Mouse (Mus musculus) cerebellum, postnatal 14 days (tissue): ENCODE measurements around the gene Tbck.
A peak's percentile ranks its signal among the peaks of the same experiment; 100 is the strongest.

ENCODE experiments used
- DNase-seq, 2 experiments: peaks; one replicate each; pipeline ENCODE4 v3.0.0; 2021; ENCODE audit warnings: mixed read lengths in 2 of 2

The Tbck gene

DNA sequence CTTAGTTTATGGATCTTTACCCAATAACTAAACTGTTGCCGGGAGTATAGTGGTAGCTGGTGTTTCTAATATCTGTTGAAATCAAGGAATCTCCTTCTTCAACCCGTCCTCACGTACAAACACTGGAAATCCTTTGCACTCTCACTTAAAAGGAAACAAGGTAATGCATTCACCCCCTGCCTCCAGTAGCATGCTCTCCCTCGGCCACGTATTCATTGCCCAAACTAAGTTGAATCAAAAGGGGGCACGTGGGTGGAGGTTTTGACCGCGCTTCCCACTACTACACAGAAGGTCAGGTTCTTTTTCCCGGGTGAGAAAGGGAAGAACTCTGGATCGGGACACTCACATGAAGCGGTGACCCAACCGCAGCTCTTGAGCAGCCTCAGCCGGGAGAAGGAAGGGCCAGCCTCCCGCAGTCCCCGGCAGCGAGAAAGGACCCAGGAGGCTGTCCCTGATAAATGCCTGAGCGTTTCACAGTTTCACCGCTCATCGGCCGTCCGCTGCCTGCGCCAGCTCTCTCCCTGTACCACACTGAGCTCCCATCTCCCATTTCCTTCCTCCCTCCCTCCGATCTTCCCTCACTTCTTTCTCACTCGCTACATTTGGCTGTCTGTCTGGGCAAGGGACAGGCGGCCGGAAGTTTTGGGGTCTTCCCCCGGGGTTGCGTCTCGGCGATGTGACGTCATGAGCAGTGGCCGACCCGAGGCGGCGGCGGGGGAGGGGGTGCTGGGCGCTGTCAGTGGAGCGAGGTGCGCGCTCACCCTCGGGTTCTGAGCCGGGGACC, at the start of gene Tbck:
TSS of gene Tbck (plus strand) at position 698 of the 784 bp plus-strand sequence.
- DNase-seq, result peak; percentile 95

DNA sequence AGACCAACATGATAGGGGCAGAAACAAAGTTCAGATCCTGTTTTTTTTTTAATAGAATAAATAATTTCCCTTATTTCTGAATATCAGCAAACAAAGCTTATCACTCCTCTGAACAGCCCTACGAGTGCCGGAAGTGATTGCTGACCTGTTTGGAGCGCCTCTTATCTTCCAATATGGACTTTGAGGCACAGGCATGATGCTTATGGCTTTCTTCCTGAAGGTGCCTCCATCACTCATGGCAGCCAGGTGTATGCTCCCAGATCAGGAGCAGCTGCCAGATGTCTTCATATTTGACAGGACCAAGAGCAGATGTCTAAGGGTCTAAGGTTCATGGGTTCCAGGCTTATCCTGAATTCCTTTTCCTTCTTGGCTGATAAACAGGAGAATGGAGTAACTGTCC, 46.9 kb upstream of the Tbck start:
- no peak for DNase-seq

DNA sequence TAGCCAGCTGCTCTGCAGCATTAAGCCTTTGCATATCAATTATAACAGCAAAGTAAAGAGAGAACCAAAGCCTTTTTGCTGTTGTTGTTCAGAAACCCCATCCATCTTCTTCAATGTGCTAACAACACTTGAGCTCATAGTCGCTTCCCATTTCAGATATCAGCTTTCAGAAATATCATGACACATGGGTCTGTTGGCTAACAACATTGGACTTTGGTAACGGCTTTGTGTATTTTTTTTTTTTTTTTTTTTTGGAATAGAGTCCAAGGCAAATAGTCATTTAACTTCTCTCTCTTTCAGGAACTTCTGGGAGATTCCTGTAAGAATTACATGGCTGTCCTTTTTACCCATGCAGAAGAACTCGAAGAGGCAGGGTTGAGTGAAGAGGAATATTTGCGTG, 39.9 kb upstream of the Tbck start:
- DNase-seq, result no peak

DNA sequence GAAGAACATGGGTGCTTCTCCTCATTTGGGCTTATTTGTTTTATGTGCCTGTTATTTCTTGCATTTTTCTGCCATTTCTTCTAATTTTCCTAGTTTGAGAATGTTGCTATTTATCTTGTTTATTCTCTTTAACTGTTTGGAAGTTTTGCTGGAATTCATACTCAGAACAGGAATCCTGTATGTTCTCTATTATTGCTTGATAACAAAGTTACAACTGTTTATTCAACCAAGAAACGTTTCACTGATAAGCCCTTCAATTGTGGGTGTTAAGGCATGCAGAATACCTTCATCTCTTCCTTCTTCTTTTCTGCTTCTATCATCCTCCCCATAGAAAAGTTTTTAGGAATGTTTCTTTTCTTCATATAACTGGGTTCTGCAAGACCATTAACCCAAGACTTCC, 37.1 kb upstream of the Tbck start:
- no peak for DNase-seq

DNA sequence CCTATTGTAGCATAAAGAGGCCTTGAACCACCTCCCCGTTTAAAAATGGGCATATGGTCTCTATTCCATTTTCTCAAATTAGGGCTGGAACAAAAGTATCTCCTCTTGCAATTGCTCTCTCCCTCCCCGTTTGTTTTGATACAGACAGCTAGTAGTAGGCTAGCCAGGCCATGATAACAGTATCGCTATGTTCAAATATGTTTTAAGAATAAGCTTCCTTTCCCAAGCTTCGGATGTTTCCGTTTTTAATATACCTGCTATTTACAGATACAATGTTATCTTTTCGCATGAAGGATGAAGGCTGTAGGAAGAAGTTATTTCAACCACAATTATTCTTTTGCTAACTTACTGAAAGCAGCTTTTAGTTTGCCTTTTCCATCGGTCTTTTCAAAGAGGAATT, 34.6 kb upstream of the Tbck start:
- no peak for DNase-seq

DNA sequence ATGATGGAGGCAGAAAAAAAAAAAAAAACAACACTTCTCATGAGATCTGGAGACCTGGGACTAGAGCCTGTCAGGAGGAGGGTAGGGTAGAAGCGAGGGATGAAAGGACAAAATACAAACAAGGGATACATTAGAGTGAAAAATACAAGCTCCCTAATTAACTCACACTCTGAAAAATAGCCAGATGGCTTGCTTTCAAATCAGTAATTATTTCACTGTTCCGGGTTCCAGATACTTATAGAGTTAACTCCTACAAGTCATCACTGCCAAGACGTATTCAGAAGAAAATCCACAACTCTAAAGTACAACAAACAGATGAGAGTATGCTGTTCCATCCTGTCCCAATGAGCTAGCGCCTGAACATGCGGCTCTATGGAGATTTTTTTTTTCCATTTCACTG, 33.8 kb upstream of the Tbck start:
- DNase-seq, result no peak

DNA sequence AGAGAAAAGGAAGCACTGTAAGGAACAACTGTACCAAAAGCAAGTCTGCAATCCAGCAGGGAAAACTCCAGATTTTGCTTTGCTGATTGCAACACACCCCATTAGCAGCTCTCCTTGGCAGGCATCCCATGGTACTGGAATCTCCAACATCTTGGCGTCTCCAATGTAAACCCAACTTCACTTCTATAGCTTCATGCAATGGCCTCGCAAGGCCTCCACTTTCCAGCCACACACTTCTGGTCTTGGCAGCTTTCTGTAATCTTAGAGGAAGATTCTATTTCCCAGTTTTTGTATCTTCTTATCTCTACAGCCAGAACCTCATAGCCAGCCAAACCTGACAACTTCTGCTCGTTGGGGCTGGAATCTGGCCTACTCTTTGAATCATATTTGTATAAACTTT, 32.2 kb upstream of the Tbck start:
- no peak for DNase-seq

DNA sequence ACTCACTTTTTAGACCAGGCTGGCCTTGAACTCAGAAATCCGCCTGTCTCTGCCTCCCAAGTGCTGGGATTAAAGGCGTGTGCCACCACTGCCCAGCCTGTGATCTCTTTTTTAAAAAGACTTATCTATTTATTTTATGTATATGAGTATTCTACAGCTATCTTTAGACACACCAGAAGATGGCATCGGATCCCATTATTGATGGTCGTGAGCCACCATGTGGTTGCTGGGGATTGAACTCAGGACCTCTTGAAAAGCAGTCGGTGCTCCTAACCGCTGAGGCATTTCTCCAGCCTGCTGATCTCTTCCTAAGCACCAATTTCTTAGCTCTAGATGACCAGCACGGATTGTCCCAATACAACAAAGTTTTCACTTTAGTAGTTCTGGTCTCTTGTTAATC, 30.0 kb upstream of the Tbck start:
- no peak for DNase-seq

DNA sequence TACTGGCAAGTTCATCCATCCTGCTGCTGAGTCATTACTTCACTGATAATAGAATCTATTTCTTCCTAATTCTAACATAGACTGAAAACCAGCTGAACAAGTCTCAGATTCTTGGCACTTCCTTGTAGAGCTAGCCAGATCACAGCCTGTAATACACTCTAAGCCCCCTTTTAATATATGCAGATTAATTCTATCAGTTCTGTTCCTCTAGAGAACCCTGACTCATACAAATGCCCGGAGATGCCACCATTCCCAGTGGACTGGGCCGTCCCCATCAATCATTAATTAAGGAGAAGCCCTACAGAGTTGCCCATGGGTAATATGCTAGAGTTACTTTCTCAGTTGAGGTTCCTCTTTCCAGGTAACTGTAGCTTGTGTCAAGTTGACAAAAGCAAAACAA, 28.0 kb upstream of the Tbck start:
- DNase-seq, result no peak

DNA sequence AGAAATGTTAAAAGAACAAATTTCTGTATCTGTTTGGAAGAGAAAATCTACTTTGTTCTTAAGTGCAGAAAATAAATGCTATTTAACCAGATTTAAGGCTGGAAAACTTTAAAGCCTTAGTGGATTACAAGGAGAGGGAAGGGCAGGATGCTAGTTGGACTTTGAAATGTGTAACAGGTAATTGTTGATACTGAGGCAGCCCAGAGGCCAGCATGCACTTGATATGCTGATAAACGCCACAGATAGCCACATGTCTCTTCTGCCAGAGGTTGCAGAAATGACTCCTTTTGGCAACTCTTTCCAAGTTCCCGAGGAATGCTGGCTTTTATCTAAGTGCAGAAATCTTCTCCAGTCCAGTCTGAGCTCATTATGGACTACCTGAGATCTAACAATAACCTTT, 6.5 kb upstream of the Tbck start:
- no peak for DNase-seq

DNA sequence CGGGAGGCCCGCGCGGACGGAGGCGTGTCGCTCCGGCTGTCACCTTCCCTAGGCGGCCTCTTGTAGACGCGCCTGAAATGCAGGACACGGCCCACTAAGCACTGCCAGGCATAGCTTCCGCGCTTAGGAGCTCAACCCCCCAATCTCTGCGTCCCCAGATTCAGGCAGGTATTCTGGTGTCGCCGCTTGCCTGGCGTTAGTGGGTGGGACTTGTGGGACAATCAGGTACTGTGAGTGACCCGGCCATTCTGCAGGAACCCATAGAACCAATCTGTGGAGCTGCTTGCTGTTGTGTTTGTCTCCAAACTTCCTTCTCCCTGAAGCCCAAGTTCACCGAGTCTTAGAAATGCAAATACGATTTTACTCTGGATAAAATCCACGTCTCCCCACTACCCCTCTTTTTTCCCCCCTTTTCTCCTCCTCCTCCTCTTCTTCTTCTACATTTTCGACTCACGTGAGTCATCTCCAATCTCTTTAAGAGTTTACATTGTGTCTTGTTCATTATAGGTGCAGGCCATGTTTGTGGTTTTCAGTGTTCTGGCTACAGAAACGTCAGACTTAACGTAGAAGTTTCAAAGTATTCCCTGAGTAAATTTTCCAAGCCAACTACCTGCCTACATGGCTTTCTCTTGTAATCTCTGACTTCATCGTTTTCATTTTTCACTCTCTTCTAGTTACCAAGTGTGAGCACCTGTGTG, 436 bp downstream of the Tbck start, which contains the start of gene Aimp1:
TSS of gene Aimp1 (minus strand) at position 140 of the 698 bp plus-strand sequence.
- DNase-seq, result no peak

DNA sequence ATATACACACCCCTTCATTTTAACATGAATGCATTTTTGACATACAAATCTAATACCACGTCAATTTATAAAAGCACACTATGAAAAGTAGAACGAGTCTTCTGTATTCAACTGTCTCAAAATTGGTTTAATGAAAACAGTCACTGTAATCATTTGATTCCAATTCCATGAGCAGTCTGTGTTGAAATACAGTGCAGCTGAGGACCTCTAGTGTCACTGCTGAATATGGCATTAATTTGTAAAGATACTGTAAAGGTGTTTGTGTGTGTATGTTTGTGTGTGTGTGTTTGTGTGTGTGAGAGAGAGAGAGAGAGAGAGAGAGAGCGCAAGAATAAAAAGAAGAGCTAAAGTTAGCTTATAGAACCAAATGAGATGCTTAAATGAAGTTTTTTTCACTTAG, 17.4 kb downstream of the Tbck start:
- DNase-seq, result peak; percentile 24 to 29

DNA sequence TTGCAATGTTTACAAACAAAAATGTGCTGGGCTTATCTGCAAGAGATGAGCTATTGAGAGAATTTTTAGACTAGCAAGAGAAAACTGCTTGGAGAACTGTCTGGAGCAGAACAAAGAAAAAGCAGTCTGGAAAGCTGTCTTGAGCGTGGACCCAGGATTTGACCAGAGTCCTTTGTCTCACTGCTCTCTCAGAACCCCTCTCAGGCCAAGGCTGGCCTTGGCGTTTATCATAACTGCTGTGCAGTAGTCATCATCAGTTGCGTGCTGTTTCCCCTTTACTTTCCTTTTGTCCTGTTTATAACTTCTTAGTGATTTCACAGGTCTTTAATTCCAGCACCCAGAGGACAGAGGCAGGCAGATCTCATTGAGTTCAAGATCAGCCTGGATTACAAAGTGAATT, 20.3 kb downstream of the Tbck start:
- no peak for DNase-seq

DNA sequence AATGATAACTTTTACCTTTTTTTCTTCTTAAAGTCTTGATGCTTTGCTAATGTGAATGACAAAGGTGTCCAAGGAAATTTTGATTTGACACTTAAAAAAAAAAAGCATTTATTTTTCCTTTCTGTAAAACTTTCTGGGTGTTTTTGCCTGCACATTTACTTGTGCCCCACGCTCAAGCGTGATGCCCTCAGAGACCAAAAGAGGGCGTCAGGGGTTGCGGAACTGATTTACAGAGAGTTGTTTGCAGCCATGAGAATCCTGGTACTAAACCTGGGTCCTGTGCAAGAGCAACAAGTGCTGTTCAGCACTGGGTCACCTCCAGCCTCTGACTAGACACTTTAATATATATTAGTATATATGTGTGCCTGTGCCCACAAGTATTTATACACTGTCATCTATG, 23.0 kb downstream of the Tbck start:
- no peak for DNase-seq

DNA sequence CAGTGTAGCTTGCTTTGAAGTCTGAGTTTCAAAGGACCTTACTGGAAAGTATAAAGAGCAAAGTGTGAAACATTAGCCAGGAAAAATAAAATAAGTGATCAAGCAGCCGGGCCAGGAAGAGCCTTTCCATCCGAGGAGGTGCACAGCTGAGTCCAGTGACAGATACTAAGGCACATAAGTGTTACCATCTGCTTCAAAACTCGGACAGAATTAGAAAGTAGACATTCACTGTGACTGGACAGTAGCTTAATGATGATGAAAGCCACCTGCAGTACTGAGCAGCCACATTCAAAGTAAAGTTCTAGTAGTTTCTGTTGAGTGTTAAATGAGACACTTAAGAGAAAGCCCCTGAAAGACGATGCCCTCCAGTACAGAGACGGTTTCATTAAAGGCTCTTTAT, 30.0 kb downstream of the Tbck start:
- DNase-seq, result no peak

DNA sequence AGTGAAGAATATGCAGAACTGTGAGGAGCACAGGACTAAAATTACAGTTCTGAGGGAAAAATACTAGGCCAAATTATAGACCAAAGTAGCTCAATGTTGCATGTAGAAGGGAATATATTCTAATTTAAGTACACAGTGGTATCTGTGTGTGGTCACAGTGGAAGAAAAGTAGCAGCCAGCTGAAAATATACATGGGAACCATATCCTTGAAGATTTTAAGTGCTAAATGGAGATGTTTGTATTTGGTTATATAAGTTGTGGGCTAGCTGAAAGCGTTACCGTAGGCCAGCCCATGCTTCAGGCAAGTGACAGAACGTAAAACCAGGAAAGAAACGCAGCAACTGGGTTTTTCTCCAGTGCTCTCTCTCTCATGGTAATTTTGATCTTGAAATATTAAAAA, 33.4 kb downstream of the Tbck start:
- DNase-seq, result no peak

DNA sequence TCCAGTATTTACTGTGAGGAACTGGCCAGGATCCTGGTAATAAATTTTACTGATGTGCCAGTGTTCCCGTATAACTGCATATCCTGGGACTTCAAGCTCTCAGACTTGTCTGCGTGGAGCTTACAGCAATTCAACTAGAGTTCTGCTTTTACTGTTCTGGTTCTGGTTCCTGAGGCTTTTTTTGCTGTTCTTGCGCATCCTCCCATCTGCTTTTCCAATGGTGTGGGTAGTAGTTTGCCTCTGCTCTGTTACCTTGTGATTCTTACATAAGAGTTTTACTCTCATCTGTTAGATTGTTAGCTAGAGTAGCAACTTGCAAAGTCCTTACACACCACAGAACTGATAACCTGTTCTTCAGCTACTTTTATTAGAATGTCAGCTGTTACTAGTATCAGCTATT, 40.4 kb downstream of the Tbck start:
- no peak for DNase-seq

DNA sequence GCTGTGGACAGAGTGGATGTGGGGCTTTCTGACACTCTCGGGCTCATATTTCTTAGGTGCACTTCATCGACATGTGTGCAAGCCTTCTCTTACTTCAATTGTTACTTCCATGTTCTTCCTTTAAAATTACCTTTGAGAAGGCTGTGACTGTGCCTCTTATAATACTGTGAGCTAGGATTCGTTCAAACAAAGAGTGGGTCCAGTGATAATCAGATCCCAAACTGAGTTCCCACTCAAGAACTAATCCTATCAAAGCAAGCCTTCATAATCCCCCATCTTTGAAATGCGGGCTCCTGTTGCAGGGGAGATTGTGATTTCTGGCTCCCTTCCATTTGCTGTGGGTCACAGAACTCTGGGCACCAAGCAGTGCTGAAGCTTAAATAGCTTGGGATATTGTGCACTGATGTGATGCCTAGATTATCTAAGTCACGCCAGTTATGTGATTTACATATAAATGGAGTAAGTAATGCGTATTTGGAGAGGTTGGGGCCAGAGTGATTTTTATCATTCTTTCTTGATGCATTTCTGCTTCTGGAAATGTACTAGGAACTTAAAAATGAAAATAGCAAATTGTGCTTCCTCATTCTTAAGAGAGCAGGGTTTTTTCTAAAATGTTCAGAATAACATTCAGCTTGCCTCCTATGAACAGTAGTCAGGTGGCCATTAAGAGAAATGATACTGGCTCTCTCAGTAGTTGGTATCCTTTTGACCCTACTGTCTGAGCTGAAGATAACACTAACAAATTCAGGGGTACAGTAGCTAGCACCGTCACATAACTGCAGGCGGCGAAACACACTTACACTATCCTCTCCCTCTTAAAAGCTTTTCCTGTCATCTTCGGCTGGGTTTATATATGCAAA, 60.6 kb downstream of the Tbck start:
- no peak for DNase-seq

DNA sequence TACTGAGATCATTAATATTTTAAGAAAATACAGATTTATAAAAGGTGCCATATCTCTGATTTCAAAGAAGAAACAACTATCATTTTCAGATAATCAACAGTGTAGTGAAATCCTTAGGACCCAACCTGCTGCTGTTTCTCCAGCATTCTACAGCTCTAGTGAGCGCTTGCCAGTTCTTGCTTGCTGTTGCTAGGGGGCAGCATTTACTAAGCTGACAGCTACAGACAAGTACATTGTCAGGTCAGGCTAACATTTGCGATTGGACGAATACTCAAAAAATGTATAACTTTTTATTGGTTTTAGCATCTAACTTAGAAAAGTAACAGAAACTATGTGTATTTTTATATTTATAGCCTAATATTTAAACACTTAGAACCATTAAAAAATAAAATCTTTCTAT, 63.1 kb downstream of the Tbck start:
- peak; percentile 71 for DNase-seq

DNA sequence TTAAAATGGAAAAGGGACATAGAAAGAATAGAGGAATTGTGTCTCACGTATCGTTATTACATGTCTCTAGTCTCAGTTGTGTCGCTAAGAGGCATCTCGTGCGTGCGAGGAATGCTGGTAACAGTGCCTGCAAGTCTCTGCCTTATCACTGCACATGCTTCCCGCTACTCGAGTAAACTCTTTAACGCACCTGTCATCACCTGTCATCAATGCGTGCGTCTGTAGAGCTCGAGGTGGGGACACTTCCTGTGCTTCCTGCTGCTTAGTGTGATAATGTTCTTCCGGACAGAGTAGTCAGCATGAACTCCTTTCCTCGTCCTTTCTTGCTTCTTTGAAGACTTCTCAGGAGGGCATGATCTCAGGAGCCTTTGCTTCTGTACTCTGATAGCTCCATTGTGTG, 63.8 kb downstream of the Tbck start:
- DNase-seq, result no peak

DNA sequence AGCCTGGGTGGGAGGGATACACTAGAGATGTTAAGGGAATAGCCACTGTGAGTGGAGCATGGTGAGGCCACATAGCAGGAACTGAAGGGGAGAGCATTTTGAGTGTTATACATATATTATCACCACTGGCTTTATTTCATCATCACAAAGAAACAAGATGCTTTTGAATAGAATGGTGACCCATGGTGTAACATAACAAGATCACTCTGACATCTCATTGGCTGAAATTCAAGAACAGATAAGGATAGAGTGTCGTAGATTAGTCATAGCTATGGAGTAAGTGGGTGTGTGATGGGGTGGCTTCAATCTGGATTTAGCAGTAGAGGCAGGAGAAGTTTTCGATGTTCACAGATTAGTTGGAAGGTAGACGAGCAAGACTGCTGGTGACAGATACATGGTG, 64.8 kb downstream of the Tbck start:
- no peak for DNase-seq

DNA sequence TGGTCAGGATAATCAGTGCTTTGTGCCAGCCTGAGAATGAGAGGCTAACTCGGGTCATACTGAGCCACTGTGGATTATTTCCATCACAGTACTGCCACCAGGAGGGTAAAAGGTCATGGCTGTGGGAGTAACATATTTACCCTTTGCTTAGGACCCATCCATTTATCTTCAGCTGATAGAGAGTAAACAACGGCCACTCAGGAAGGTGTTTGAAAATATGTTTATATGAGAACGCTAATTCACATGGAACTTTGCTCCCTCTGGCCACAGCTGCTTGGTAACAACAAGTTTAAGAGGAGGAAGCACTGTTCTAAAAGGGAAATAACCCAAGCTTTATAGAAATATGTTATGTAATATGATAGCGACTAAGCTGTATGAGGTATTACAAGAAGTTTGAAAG, 68.8 kb downstream of the Tbck start:
- DNase-seq, result no peak

DNA sequence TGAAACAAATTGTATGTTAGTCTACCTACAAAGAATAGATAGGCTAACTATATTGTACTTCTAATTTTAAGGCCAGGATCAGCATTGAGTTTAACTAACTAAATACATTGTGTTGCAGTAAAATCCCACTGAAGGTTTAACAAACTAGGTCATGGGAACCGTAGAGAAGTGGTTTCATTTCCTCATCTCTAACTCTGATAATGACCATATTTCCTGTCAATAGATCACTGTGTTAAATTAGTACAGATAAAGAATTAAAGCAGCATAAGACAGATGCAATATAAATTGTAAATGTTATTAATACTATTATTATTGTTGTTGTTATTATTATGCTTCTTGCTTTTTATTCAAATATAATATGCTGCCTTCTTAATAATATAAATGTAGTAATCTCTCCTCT, 72.3 kb downstream of the Tbck start:
- DNase-seq, result no peak
